Mouse (Mus musculus): Measurements from ENCODE around the gene Kcnk1. TPM values are rescaled to one million over a fixed set of nuclear protein-coding genes. Genes with fewer than 3 reads are reported as not detected.

The Kcnk1 gene
- total RNA-seq, 2 experiments from 2014 or later = 45.4 to 50.5 TPM

DNA sequence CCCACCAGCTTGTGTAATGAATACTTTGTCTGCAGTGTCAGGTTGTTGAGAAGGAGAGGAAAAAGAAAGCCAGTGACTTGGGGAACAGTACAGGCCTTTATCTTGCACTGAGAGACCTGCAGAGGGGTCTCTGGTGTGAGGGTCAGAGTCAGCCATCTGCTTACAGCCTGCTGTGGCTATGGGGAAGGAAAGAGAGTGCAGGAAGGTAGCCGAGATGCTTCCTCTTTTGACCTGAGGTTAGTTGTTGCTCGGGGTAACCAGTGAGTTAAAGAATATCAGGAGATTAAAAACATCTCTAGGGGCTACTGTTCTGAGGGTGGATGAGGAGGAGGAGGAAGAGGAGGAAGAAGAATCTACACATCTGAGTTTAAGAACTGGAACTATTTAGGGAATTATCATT lies 7.0 kb upstream of the Kcnk1 start:
- intact Hi-C loops (cut with DNase I) = no loop called here
- no peak for DNase-seq (ENCODE audit: extremely low spot score in 1 of 2, low spot score in 2 of 2)

DNA sequence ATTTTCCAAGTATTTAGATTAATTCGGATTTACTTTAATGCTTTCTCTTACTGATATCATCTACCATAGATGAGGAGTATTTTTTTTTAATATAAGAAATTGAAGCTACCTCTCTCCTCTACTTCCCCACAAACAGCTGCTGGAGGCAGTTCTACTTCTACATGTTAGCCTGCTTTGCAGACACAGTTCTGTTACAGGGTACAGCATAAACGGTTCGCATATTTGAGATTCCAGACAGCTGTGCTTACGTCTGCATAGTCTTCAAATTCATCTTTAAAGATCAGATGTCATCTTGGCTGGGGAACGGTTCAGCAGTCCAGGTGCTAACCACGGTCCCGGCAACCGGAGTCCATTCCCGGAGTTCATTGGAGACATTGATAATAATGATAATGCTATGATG lies 1.3 kb upstream of the Kcnk1 start:
- intact Hi-C loops (cut with DNase I) = no loop called here
- no peak for DNase-seq (ENCODE audit: extremely low spot score in 1 of 2, low spot score in 2 of 2)

- intact Hi-C loops (cut with DNase I) = no loop called here
- DNase-seq (ENCODE audit: extremely low spot score in 1 of 2, low spot score in 2 of 2) = no peak
Measured at GRCm38 (mm10) chr8:125996031-125996839, 1.3 kb downstream of the Kcnk1 start.

- intact Hi-C loops (cut with DNase I) = no loop called here
- DNase-seq (ENCODE audit: extremely low spot score in 1 of 2, low spot score in 2 of 2) = no peak
Measured at GRCm38 (mm10) chr8:125996980-125997379, 2.0 kb downstream of the Kcnk1 start.

- DNase-seq (ENCODE audit: extremely low spot score in 1 of 2, low spot score in 2 of 2) = no peak
- intact Hi-C loops (cut with DNase I) = no loop called here
Measured at GRCm38 (mm10) chr8:125997550-125997949, 2.6 kb downstream of the Kcnk1 start.

GRCm38 (mm10) chr8:125999842-126000395 lies 4.9 kb downstream of the Kcnk1 start:
- intact Hi-C loops (cut with DNase I) = no loop called here

GRCm38 (mm10) chr8:126003546-126003945 lies 8.6 kb downstream of the Kcnk1 start:
- no peak for DNase-seq (ENCODE audit: extremely low spot score in 1 of 2, low spot score in 2 of 2)
- intact Hi-C loops (cut with DNase I) = no loop called here

More at GRCm38 (mm10) chr8:125999842-126000395, 4.9 kb downstream of the Kcnk1 start:
- DNase-seq (ENCODE audit: extremely low spot score in 1 of 2, low spot score in 2 of 2) = no peak

DNA sequence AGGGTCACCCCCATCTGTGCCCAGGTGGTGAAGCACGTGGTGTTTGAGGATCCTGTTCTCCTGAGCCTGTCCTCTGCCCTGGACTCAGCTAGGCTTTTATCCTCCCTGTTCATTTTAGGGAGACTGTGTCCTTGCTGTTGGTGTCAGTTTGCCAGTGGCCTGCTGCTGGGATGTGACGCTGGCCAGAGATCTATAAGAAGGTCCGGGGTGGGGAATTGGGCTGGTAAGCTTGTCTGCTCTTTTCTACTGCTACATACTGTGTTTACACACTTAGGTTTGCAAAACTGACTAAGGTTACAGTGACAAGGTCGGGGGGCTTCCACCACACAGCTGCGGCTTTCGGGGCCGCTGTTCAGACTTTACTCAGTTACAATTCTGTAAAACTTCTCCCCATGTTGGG lies 10.0 kb downstream of the Kcnk1 start:
- no peak for DNase-seq (ENCODE audit: extremely low spot score in 1 of 2, low spot score in 2 of 2)
- intact Hi-C loops (cut with DNase I) = no loop called here

DNA sequence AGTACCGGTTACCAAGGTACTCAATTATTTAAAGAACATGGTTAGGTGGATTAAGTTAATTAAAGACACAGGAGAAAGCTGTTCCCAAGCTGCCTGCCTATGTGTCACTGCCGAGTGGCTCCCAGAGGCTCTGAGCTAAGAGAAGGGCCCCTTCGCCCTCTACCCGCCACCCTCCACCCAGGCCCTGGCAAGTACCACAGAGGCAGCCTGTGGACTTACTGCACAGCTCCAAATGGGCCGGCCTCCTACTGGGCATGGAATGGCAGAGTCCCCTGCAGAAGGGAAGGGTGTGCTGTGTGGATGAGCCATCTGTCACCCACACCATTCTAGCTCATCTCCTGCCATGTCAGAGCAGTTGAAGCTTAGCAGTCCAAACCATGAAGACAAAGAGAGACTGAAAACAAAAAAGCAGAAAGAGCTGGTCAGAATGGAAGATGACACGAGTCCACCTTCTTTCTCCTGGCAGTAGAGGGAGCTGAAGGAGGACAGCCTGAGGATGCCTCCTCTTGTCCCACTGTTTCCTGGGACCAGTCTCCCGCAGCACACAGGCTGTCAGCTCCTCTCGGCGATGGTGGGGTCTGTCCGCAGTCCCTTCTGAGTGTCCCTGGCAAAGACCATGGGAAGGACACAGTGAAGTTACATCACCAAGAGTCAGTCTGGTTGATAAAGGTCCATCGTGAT lies 11.5 kb downstream of the Kcnk1 start:
- intact Hi-C loops (cut with DNase I) = no loop called here

GRCm38 (mm10) chr8:126007538-126008330 lies 12.8 kb downstream of the Kcnk1 start:
- DNase-seq (ENCODE audit: extremely low spot score in 1 of 2, low spot score in 2 of 2) = no peak
- intact Hi-C loops (cut with DNase I) = no loop called here

More for the DNA sequence above, 11.5 kb downstream of the Kcnk1 start:
- no peak for DNase-seq (ENCODE audit: extremely low spot score in 1 of 2, low spot score in 2 of 2)

GRCm38 (mm10) chr8:126008945-126009344 lies 14.0 kb downstream of the Kcnk1 start:
- no peak for DNase-seq (ENCODE audit: extremely low spot score in 1 of 2, low spot score in 2 of 2)
- intact Hi-C loops (cut with DNase I) = no loop called here

- DNase-seq (ENCODE audit: extremely low spot score in 1 of 2, low spot score in 2 of 2) = no peak
- intact Hi-C loops (cut with DNase I) = no loop called here
Measured at GRCm38 (mm10) chr8:126010900-126011299, 15.9 kb downstream of the Kcnk1 start.

DNA sequence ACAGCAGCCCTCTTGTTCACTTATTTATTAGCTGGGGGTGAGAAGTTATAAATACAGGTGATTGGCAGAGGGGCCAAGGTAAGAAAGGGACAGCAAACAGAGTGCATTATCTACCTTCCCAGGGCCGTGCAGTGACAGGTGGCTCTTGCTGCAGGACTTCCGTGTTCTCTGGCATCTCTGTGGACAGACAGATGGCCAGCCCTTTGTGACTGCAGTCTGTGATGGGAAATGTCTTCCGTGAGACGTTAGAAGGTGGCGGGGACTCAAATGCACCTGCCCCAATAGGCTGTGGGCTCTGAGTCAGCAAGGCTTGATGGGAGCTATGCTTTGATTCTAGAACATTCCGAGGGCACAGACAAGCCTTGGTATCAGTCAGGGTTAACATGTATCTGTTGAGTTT lies 17.4 kb downstream of the Kcnk1 start:
- DNase-seq (ENCODE audit: extremely low spot score in 1 of 2, low spot score in 2 of 2) = no peak

GRCm38 (mm10) chr8:126013646-126014045 lies 18.7 kb downstream of the Kcnk1 start:
- intact Hi-C loops (cut with DNase I) = no loop called here
- no peak for DNase-seq (ENCODE audit: extremely low spot score in 1 of 2, low spot score in 2 of 2)

More for the DNA sequence above, 17.4 kb downstream of the Kcnk1 start:
- intact Hi-C loops (cut with DNase I) = no loop called here

- intact Hi-C loops (cut with DNase I) = no loop called here
- no peak for DNase-seq (ENCODE audit: extremely low spot score in 1 of 2, low spot score in 2 of 2)
Measured at GRCm38 (mm10) chr8:126021932-126022331, 27.0 kb downstream of the Kcnk1 start.

GRCm38 (mm10) chr8:126023706-126024305 lies 28.8 kb downstream of the Kcnk1 start:
- intact Hi-C loops (cut with DNase I) = no loop called here
- DNase-seq (ENCODE audit: extremely low spot score in 1 of 2, low spot score in 2 of 2) = no peak

- no peak for DNase-seq (ENCODE audit: extremely low spot score in 1 of 2, low spot score in 2 of 2)
- intact Hi-C loops (cut with DNase I) = no loop called here
Measured at GRCm38 (mm10) chr8:126024891-126025290, 29.9 kb downstream of the Kcnk1 start.

- intact Hi-C loops (cut with DNase I) = no loop called here
- no peak for DNase-seq (ENCODE audit: extremely low spot score in 1 of 2, low spot score in 2 of 2)
Measured at GRCm38 (mm10) chr8:126026121-126026520, 31.2 kb downstream of the Kcnk1 start.

DNA sequence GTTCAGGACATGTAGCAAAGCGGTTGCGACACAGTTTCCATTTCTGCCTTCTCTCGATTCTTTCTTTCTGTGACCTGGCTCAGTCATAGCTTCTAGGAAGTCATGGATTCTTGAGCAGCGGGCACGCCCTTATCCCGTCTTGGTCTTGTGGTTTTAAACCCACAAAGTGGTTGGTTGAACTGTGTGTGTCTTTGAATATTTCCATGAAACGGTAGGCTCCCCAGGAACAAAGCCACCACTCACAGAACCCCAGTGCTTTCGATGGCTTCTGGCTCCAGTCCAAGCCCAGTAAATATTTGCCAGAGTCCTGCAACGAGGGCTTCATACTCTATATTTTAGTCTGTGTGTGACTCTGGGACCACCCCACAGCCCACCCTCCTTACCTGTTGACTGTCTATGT lies 31.6 kb downstream of the Kcnk1 start:
- intact Hi-C loops (cut with DNase I) = no loop called here

More for the DNA sequence above, 31.6 kb downstream of the Kcnk1 start:
- DNase-seq (ENCODE audit: extremely low spot score in 1 of 2, low spot score in 2 of 2) = no peak

Measured in left cerebral cortex, postnatal 10 days (tissue).